Mouse (Mus musculus): ENCODE results near the gene Csmd2. TPM values are rescaled to one million over a fixed set of nuclear protein-coding genes. Genes with fewer than 3 reads are reported as not detected.

The Csmd2 gene
- polyA plus RNA-seq, 1 experiment from 2014 or later, result not detected

DNA sequence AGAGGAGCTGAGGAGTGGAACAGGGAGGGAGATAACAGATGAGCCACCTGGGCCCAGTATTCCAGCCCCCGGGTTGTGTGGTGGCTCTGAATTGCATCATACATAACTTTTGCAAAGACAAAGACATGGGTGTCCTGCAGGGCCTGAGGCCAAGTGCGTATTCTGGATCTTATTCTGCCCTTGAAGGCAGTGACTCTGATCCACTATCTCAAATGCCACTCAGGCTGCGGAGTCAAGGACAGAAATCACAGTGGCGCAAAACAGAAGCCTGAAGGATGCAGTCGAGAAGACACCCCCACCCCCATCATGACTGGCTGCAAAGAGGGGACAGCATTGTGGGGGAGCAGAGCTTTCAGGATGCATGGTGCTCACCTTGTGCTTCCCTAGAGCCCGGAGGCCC, 563.1 kb downstream of the Csmd2 start:
- no peaks in the 10 kb centered on the region for H3K27me3 ChIP-seq (ENCODE audit: insufficient read depth, low read length)
- no peak overlapping the region for H3K4me2 ChIP-seq (ENCODE audit: low read depth, low read length)
- H3K27ac ChIP-seq (ENCODE audit: low read depth), result no peak overlapping the region
- 75% methylated on average over 6 of the region's 6 CpGs for WGBS (ENCODE audit: insufficient replicate concordance)
- TF ChIP-seq EP300 (IDR thresholded peaks at IDR 0.05; ENCODE audit: low read depth) (no peak), CTCF (IDR thresholded peaks at IDR 0.05; ENCODE audit: low read depth) (no peak)
- no peak overlapping the region for H3K9ac ChIP-seq (replicated peaks)
- ATAC-seq, result no peak
- H3K4me3 ChIP-seq (ENCODE audit: low read depth, low read length), result no peak overlapping the region
- no peak for DNase-seq
- no peaks in the 10 kb centered on the region for H3K4me1 ChIP-seq (ENCODE audit: insufficient read depth)
- no peaks in the 10 kb centered on the region for H3K9me3 ChIP-seq (ENCODE audit: low read length)
- no peaks in the 10 kb centered on the region for H3K36me3 ChIP-seq (replicated peaks; ENCODE audit: insufficient read depth, low read length)

- no peaks in the 10 kb centered on the region for H3K27me3 ChIP-seq (ENCODE audit: insufficient read depth, low read length)
- no peaks in the 10 kb centered on the region for H3K9me3 ChIP-seq (ENCODE audit: low read length)
- no peak overlapping the region for H3K9ac ChIP-seq (replicated peaks)
- WGBS (ENCODE audit: insufficient replicate concordance), result 88% methylated on average over 2 of the region's 2 CpGs
- no peak overlapping the region for H3K27ac ChIP-seq (ENCODE audit: low read depth)
- no peak overlapping the region for H3K4me3 ChIP-seq (ENCODE audit: low read depth, low read length)
- ATAC-seq, result no peak
- H3K36me3 ChIP-seq (replicated peaks; ENCODE audit: insufficient read depth, low read length), result no peaks in the 10 kb centered on the region
- H3K4me2 ChIP-seq (ENCODE audit: low read depth, low read length), result no peak overlapping the region
- no peak for DNase-seq
- H3K4me1 ChIP-seq (ENCODE audit: insufficient read depth), result no peaks in the 10 kb centered on the region
- TF ChIP-seq EP300 (IDR thresholded peaks at IDR 0.05; ENCODE audit: low read depth) (no peak), CTCF (IDR thresholded peaks at IDR 0.05; ENCODE audit: low read depth) (no peak)
These were observed 566.5 kb downstream of the Csmd2 start for GRCm38 (mm10) chr4:128554198-128554597.

GRCm38 (mm10) chr4:128560327-128560726, 572.7 kb downstream of the Csmd2 start:
- Histone ChIP-seq H3K4me2 (ENCODE audit: low read depth, low read length) (no peak overlapping the region), H3K4me1 (ENCODE audit: insufficient read depth) (no peaks in the 10 kb centered on the region), H3K9ac (replicated peaks) (no peak overlapping the region), H3K36me3 (replicated peaks; ENCODE audit: insufficient read depth, low read length) (no peaks in the 10 kb centered on the region), H3K9me3 (ENCODE audit: low read length) (no peaks in the 10 kb centered on the region), H3K4me3 (ENCODE audit: low read depth, low read length) (no peak overlapping the region), H3K27me3 (ENCODE audit: insufficient read depth, low read length) (no peaks in the 10 kb centered on the region), H3K27ac (ENCODE audit: low read depth) (no peak overlapping the region)
- no peak for ATAC-seq
- DNase-seq, result no peak
- WGBS (ENCODE audit: insufficient replicate concordance), result 67% methylated on average over 3 of the region's 3 CpGs
- TF ChIP-seq CTCF (IDR thresholded peaks at IDR 0.05; ENCODE audit: low read depth) (peak; percentile 25), EP300 (IDR thresholded peaks at IDR 0.05; ENCODE audit: low read depth) (no peak)

DNA sequence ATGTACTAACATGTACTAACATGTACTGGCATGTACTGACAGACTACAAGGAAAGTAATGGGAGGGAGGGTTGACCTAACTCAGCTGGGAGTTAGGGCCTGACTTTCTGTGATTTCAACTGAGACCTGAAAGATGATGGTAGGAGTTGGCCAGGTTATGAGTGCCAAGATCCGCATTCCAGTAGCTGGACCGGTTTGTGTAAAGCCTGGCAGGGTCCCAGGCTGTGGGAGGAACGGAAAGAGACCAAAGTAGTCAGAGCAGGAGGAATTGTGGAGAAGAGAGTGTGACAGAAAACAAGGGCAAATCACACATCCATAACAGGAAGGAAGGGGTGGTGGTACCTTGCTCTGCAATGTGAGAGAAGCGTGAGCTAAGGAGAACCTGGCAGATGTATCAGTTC, 588.2 kb downstream of the Csmd2 start:
- Histone ChIP-seq H3K4me3 (ENCODE audit: low read depth, low read length) (no peak overlapping the region), H3K27ac (ENCODE audit: low read depth) (no peak overlapping the region), H3K4me1 (ENCODE audit: insufficient read depth) (no peaks in the 10 kb centered on the region), H3K4me2 (ENCODE audit: low read depth, low read length) (no peak overlapping the region), H3K9me3 (ENCODE audit: low read length) (no peaks in the 10 kb centered on the region), H3K27me3 (ENCODE audit: insufficient read depth, low read length) (no peaks in the 10 kb centered on the region), H3K9ac (replicated peaks) (no peak overlapping the region), H3K36me3 (replicated peaks; ENCODE audit: insufficient read depth, low read length) (0 out of 2 replicates have a peak, but pooled peaks cover 2% of the 10 kb centered on the region)
- 87% methylated on average over 4 of the region's 4 CpGs for WGBS (ENCODE audit: insufficient replicate concordance)
- TF ChIP-seq EP300 (IDR thresholded peaks at IDR 0.05; ENCODE audit: low read depth), result no peak
- TF ChIP-seq CTCF (IDR thresholded peaks at IDR 0.05; ENCODE audit: low read depth), result no peak
- DNase-seq, result no peak
- ATAC-seq, result no peak

GRCm38 (mm10) chr4:128579182-128579581, 591.5 kb downstream of the Csmd2 start:
- 0 out of 2 replicates have a peak, but pooled peaks cover 2% of the 10 kb centered on the region for H3K36me3 ChIP-seq (replicated peaks; ENCODE audit: insufficient read depth, low read length)
- ATAC-seq (no peak), DNase-seq (peak; percentile 64)
- H3K27me3 ChIP-seq (ENCODE audit: insufficient read depth, low read length), result no peaks in the 10 kb centered on the region
- no peak overlapping the region for H3K4me2 ChIP-seq (ENCODE audit: low read depth, low read length)
- no peaks in the 10 kb centered on the region for H3K4me1 ChIP-seq (ENCODE audit: insufficient read depth)
- H3K9ac ChIP-seq (replicated peaks), result no peak overlapping the region
- 49% methylated on average over 4 of the region's 4 CpGs for WGBS (ENCODE audit: insufficient replicate concordance)
- no peak overlapping the region for H3K27ac ChIP-seq (ENCODE audit: low read depth)
- no peak overlapping the region for H3K4me3 ChIP-seq (ENCODE audit: low read depth, low read length)
- H3K9me3 ChIP-seq (ENCODE audit: low read length), result peaks cover 10% of the 10 kb centered on the region
- TF ChIP-seq CTCF (IDR thresholded peaks at IDR 0.05; ENCODE audit: low read depth), result peak; percentile 75
- no peak for TF ChIP-seq EP300 (IDR thresholded peaks at IDR 0.05; ENCODE audit: low read depth)

DNA sequence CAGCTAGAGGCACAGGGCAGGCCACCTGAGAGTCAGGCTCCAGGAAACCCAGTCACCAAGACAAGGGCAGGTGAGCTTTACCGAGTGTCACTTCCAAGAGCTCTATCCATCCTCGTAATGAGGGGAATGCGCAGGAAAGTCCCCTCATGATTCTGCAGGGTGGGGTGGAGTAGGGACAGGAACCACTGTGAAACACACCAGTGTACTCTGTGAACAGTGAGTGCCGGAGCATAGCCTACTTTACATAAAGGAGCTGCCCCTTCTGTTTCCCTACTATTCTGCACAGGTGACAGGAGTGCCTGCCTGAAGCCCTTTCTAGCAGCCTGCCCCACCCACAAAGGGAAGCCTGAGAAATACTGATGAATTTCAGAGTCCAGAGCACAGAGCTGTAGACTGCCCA, 605.6 kb downstream of the Csmd2 start:
- Histone ChIP-seq H3K36me3 (replicated peaks; ENCODE audit: insufficient read depth, low read length) (0 out of 2 replicates have a peak, but pooled peaks cover 4% of the 10 kb centered on the region), H3K9me3 (ENCODE audit: low read length) (no peaks in the 10 kb centered on the region), H3K27me3 (ENCODE audit: insufficient read depth, low read length) (no peaks in the 10 kb centered on the region), H3K27ac (ENCODE audit: low read depth) (no peak overlapping the region), H3K4me3 (ENCODE audit: low read depth, low read length) (no peak overlapping the region), H3K4me1 (ENCODE audit: insufficient read depth) (no peaks in the 10 kb centered on the region), H3K4me2 (ENCODE audit: low read depth, low read length) (no peak overlapping the region), H3K9ac (replicated peaks) (no peak overlapping the region)
- ATAC-seq (no peak), DNase-seq (no peak)
- 74% methylated on average over 4 of the region's 4 CpGs for WGBS (ENCODE audit: insufficient replicate concordance)
- TF ChIP-seq EP300 (IDR thresholded peaks at IDR 0.05; ENCODE audit: low read depth), result no peak
- no peak for TF ChIP-seq CTCF (IDR thresholded peaks at IDR 0.05; ENCODE audit: low read depth)

- H3K27me3 ChIP-seq (ENCODE audit: insufficient read depth, low read length), result no peaks in the 10 kb centered on the region
- no peak overlapping the region for H3K27ac ChIP-seq (ENCODE audit: low read depth)
- H3K4me2 ChIP-seq (ENCODE audit: low read depth, low read length), result no peak overlapping the region
- ATAC-seq (no peak), DNase-seq (no peak)
- no peaks in the 10 kb centered on the region for H3K9me3 ChIP-seq (ENCODE audit: low read length)
- H3K36me3 ChIP-seq (replicated peaks; ENCODE audit: insufficient read depth, low read length), result 0 out of 2 replicates have a peak, but pooled peaks cover 3% of the 10 kb centered on the region
- H3K9ac ChIP-seq (replicated peaks), result no peak overlapping the region
- TF ChIP-seq CTCF (IDR thresholded peaks at IDR 0.05; ENCODE audit: low read depth) (no peak), EP300 (IDR thresholded peaks at IDR 0.05; ENCODE audit: low read depth) (no peak)
- H3K4me3 ChIP-seq (ENCODE audit: low read depth, low read length), result no peak overlapping the region
- H3K4me1 ChIP-seq (ENCODE audit: insufficient read depth), result no peaks in the 10 kb centered on the region
- 51% methylated on average over 5 of the region's 5 CpGs for WGBS (ENCODE audit: insufficient replicate concordance)
These were observed 606.4 kb downstream of the Csmd2 start for GRCm38 (mm10) chr4:128594062-128594461.

Data from liver, postnatal 0 days (tissue).